Mouse (Mus musculus) urinary bladder, adult 2 months (tissue): ENCODE measurements around the gene Syt17. TPM values are rescaled to one million over a fixed set of nuclear protein-coding genes. Genes with fewer than 3 reads are reported as not detected.
"Not testable (repeated sequence)": the region's sequence is repeated elsewhere in the genome, so short reads cannot be mapped to it uniquely, and the experiment has no call there.

Experiments
- DNase-seq: peaks from one replicate; pipeline ENCODE4 v3.0.0; 2022; ENCODE audit warnings: low spot score
- polyA plus RNA-seq: library from polyadenylated mRNA; depleted of rRNA; stranded (reverse); fragments of >200 nt; gene quantifications from 2 replicates; pipeline ENCODE4 v1.2.3, GENCODE M21; 2012; rRNA removed

The Syt17 gene
- polyA plus RNA-seq, 1 experiment: 2.8 TPM

- no peak for DNase-seq
Measured at GRCm38 (mm10) chr7:118380056-118380455, 68.0 kb downstream of the Syt17 start.

- no peak for DNase-seq
Measured at GRCm38 (mm10) chr7:118376590-118376989, 71.4 kb downstream of the Syt17 start.

GRCm38 (mm10) chr7:118375341-118375740 is 72.7 kb downstream of the Syt17 start:
- no peak for DNase-seq

- DNase-seq: no peak
Measured at GRCm38 (mm10) chr7:118371361-118371760, 76.7 kb downstream of the Syt17 start.

GRCm38 (mm10) chr7:118369705-118370104 is 78.3 kb downstream of the Syt17 start:
- no peak for DNase-seq

- no peak for DNase-seq
Measured at GRCm38 (mm10) chr7:118365902-118366301, 82.1 kb downstream of the Syt17 start.

- DNase-seq: no peak
Measured at GRCm38 (mm10) chr7:118365251-118365650, 82.8 kb downstream of the Syt17 start.

GRCm38 (mm10) chr7:118364353-118365007 is 83.5 kb downstream of the Syt17 start:
- no peak for DNase-seq

- DNase-seq: no peak
Measured at GRCm38 (mm10) chr7:118363587-118364233, 84.3 kb downstream of the Syt17 start.

GRCm38 (mm10) chr7:118362931-118363330 is 85.1 kb downstream of the Syt17 start:
- DNase-seq: no peak

GRCm38 (mm10) chr7:118362258-118362657 is 85.8 kb downstream of the Syt17 start:
- no peak for DNase-seq

GRCm38 (mm10) chr7:118358977-118359376 is 89.0 kb downstream of the Syt17 start:
- DNase-seq: no peak

GRCm38 (mm10) chr7:118356410-118357005 is 91.5 kb downstream of the Syt17 start:
- not testable (repeated sequence) for DNase-seq

GRCm38 (mm10) chr7:118350840-118351239 is 97.2 kb downstream of the Syt17 start:
- no peak for DNase-seq

- DNase-seq: no peak
Measured at GRCm38 (mm10) chr7:118346943-118347342, 101.1 kb downstream of the Syt17 start.

- DNase-seq: no peak
Measured at GRCm38 (mm10) chr7:118346432-118346831, 101.6 kb downstream of the Syt17 start.

GRCm38 (mm10) chr7:118345396-118345795 is 102.6 kb downstream of the Syt17 start:
- DNase-seq: no peak

GRCm38 (mm10) chr7:118344701-118345100 is 103.3 kb downstream of the Syt17 start:
- DNase-seq: no peak

Other genes starting within 250 kb of the Syt17 start
- 41.9 and 46.2 TPM in 2 replicates for gene Smg1, start 204.6 kb downstream of the Syt17 start, polyA plus RNA-seq
- gene Itpripl2, start 43.8 kb upstream of the Syt17 start, polyA plus RNA-seq: 16.6 and 19.9 TPM in 2 replicates
- 64.4 and 72.4 TPM in 2 replicates for gene Coq7, start 85.1 kb upstream of the Syt17 start, polyA plus RNA-seq
- gene Tmc7, start 136.5 kb upstream of the Syt17 start, polyA plus RNA-seq: 9.2 and 9.3 TPM in 2 replicates
- gene Tmc5, start 149.1 kb upstream of the Syt17 start, polyA plus RNA-seq: 0.04 TPM in 2 replicates